In genomic region chr7:4119344-4119902, GRCm38 (mm10) we compare ENCODE assay signal across 8 mouse cellular contexts. TPM values are rescaled to one million over a fixed set of nuclear protein-coding genes. Genes with fewer than 3 reads are reported as not detected.
DNase-seq lines count a peak whose midpoint lies in the region; ATAC-seq and TF ChIP-seq lines count a peak whose summit lies in the region.

TSS of gene Ttyh1 (plus strand) at chr7:4119408.

- no peaks in the 10 kb centered on the region for H3K36me3 ChIP-seq in embryonic facial prominence, embryonic 13.5 days
- H3K36me3 ChIP-seq in intestine, postnatal 0 days (ENCODE audit: control insufficient read depth, insufficient read depth): no peaks in the 10 kb centered on the region
- no peaks in the 10 kb centered on the region for H3K36me3 ChIP-seq in liver, embryonic 13.5 days

- H3K27ac ChIP-seq in embryonic facial prominence, embryonic 13.5 days: no peak within 1 kb of the TSS
- no peak within 1 kb of the TSS for H3K27ac ChIP-seq in intestine, postnatal 0 days (ENCODE audit: low read depth, low read length)
- H3K27ac ChIP-seq in liver, embryonic 13.5 days: no peak within 1 kb of the TSS

- ATAC-seq in frontal cortex, adult (ENCODE audit: low TSS enrichment): no peak
- no peak for ATAC-seq in embryonic facial prominence, embryonic 13.5 days (ENCODE audit: insufficient number of reproducible peaks, insufficient read depth, low FRiP score, low TSS enrichment, low read depth)
- ATAC-seq in intestine, postnatal 0 days: peak; percentile 8; the same call in 1 of the 2 replicates
- ATAC-seq in liver, embryonic 13.5 days (ENCODE audit: low read depth): no peak

- peaks cover 25% of the 10 kb centered on the region for H3K4me1 ChIP-seq in embryonic facial prominence, embryonic 13.5 days
- H3K4me1 ChIP-seq in intestine, postnatal 0 days (replicated peaks; ENCODE audit: control insufficient read depth, insufficient read depth, low read length): no peaks in the 10 kb centered on the region; the same call in 1 of the 2 replicates
- peaks cover 3% of the 10 kb centered on the region for H3K4me1 ChIP-seq in liver, embryonic 13.5 days (replicated peaks)

- H3K27me3 ChIP-seq in embryonic facial prominence, embryonic 13.5 days: peaks cover 35% of the 10 kb centered on the region
- peaks cover 12% of the 10 kb centered on the region for H3K27me3 ChIP-seq in intestine, postnatal 0 days (replicated peaks; ENCODE audit: control insufficient read depth, insufficient read depth, low read length)
- H3K27me3 ChIP-seq in liver, embryonic 13.5 days: peaks cover 46% of the 10 kb centered on the region

- WGBS in embryonic facial prominence, embryonic 13.5 days: under 1% methylated on average over 37 of the region's 37 CpGs
- WGBS in intestine, postnatal 0 days: 2% methylated on average over 32 of the region's 37 CpGs
- 4% methylated on average over 35 of the region's 37 CpGs for WGBS in liver, embryonic 13.5 days (ENCODE audit: insufficient replicate concordance)

- peak within 1 kb of the TSS; percentile 78 for H3K4me2 ChIP-seq in embryonic facial prominence, embryonic 13.5 days
- peak within 1 kb of the TSS; percentile 58 for H3K4me2 ChIP-seq in intestine, postnatal 0 days (replicated peaks; ENCODE audit: low read depth)
- H3K4me2 ChIP-seq in liver, embryonic 13.5 days: peak within 1 kb of the TSS; percentile 33

- no peaks in the 10 kb centered on the region for H3K9me3 ChIP-seq in embryonic facial prominence, embryonic 13.5 days
- no peaks in the 10 kb centered on the region for H3K9me3 ChIP-seq in intestine, postnatal 0 days (ENCODE audit: control insufficient read depth)
- no peaks in the 10 kb centered on the region for H3K9me3 ChIP-seq in liver, embryonic 13.5 days (replicated peaks)

- H3K9ac ChIP-seq in embryonic facial prominence, embryonic 13.5 days: peak within 1 kb of the TSS; percentile 68
- H3K9ac ChIP-seq in intestine, postnatal 0 days (ENCODE audit: low read depth, low read length): no peak within 1 kb of the TSS
- no peak within 1 kb of the TSS for H3K9ac ChIP-seq in liver, embryonic 13.5 days

- DNase-seq in frontal cortex, adult 2 months (ENCODE audit: extremely low spot score in 1 of 2, low spot score in 1 of 2): peak in 1 of 2 experiments; percentile 80
- DNase-seq in Muller cell, postnatal 12 days (ENCODE audit: inconsistent ontology term): peak; percentile 67
- DNase-seq in liver, embryonic 13.5 days: no peak
- DNase-seq in right cerebral cortex, postnatal 10 days (ENCODE audit: low spot score in 2 of 2): peak; percentile 82 to 84
- no peak for DNase-seq in MN1 (ENCODE audit: low spot score)

- peak; percentile 69 for TF ChIP-seq CTCF in intestine, postnatal 0 days (IDR thresholded peaks at IDR 0.05; ENCODE audit: low read depth)

- H3K4me3 ChIP-seq in embryonic facial prominence, embryonic 13.5 days: peak within 1 kb of the TSS; percentile 49
- H3K4me3 ChIP-seq in intestine, postnatal 0 days (ENCODE audit: low read depth, low read length): peak within 1 kb of the TSS; percentile 27
- 0 out of 2 replicates have a peak within 1 kb of the TSS, but pooled peaks have one; percentile 14 for H3K4me3 ChIP-seq in liver, embryonic 13.5 days (replicated peaks)

RNA-seq across cellular contexts. Expression of gene Ttyh1, which starts in this region (rescaled TPM):
- polyA plus RNA-seq in frontal cortex, adult 2 months (2012; rRNA removed): 712 and 743 TPM in 2 replicates
- polyA plus RNA-seq in embryonic facial prominence, embryonic 13.5 days (2015; fragmentation: Nextera tagmentation; extraction: Ambion mirVana): 3.7 and 5.9 TPM in 2 replicates
- 2.6 and 3.7 TPM in 2 replicates for polyA plus RNA-seq in intestine, postnatal 0 days (2015; fragmentation: Nextera tagmentation; extraction: Ambion mirVana)
- 0.36 and 0.52 TPM in 2 replicates for polyA plus RNA-seq in liver, embryonic 13.5 days (2015; fragmentation: Nextera tagmentation; extraction: Ambion mirVana)

Comparison
In these comparisons a context has a peak if more than half of its experiments do, and no peak if none do; other contexts are left out.
1. RNA of gene Ttyh1 (polyA plus RNA-seq): 712 to 743 TPM in frontal cortex, adult 2 months; 3.7 to 5.9 TPM in embryonic facial prominence, embryonic 13.5 days, 2.6 to 3.7 TPM in intestine, postnatal 0 days and 0.36 to 0.52 TPM in liver, embryonic 13.5 days; every median in the first group is over 100 times any median in the second.
2. DNase-seq: peak in Muller cell, postnatal 12 days (single experiment) and right cerebral cortex, postnatal 10 days (2 of 2); none in liver, embryonic 13.5 days (single experiment) and MN1 (single experiment).
3. Peak in every context shown above with its lines, with median percentiles within 50 percentile points of each other: H3K4me2 ChIP-seq and H3K4me3 ChIP-seq.